Mouse (Mus musculus) urinary bladder, postnatal 0 days (tissue): Measurements from ENCODE around the gene Fancl. TPM values are rescaled to one million over a fixed set of nuclear protein-coding genes. Genes with fewer than 3 reads are reported as not detected.

ENCODE experiments used
- polyA plus RNA-seq: library from polyadenylated mRNA; unstranded; fragments of >200 nt; fragmentation: Nextera tagmentation; extraction: Ambion mirVana; gene quantifications from 2 replicates; pipeline ENCODE4 v1.2.1, GENCODE M21; 2015

The Fancl gene
- 16.4 and 16.9 TPM in 2 replicates for polyA plus RNA-seq

DNA sequence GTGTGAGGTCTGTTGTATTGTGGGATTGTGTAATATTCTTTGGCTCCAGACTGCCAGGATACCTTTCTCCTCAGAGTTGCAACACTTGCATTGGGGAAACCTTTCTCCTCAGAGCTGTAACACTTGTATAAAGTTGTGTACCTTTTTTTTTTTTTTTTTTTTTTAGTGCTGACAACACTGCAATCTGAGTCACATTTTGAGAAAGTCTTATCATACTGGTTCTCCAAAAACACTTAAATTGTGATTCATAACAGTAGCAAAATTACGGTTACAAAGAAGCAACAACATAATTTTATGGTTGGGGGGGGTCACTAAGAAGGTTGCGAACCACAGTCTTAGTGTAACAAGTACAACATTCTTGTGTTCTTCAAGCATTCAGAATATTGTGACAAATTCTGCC, at the start of gene Fancl:
TSS of gene Fancl (plus strand) at position 165 of the 400 bp plus-strand sequence.

Other genes with a start within 250 kb of the Fancl start
- 0.37 and 0.48 TPM in 2 replicates for gene 5730522E02Rik, start 175.4 kb upstream of the Fancl start, polyA plus RNA-seq
- 0.35 TPM in 1 of 2 replicates, not detected in the other for gene Gm6899, start 207.1 kb downstream of the Fancl start, polyA plus RNA-seq
- gene Vrk2, start 207.9 kb downstream of the Fancl start, polyA plus RNA-seq = 11.9 and 13.3 TPM in 2 replicates